In the genomic region with DNA sequence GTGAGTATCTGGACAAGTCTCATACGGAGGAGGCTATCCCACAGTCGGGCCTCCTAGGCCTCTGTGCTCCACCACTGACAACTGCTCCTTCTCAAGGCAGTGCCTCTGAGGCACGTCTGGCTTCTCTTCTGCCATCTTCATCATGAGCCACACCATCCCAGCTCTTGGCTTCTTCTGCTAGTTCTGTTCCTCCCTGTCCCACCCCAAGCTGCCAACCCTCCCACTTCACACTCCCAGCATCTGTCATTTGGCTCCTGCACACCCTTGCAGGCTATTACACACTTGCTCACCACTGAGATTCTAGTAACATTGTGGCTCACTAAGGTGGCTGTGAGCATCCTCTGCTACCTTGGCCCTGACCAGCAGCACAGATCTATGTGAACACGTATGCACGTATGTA, we compare ENCODE assay signal across 28 mouse cellular contexts.
A peak's percentile ranks its signal among the peaks of the same experiment; 100 is the strongest.
DNase-seq lines count a peak whose midpoint lies in the region; ATAC-seq and TF ChIP-seq lines count a peak whose summit lies in the region.
"Had no signal": no experiment of that assay in that cellular context is flagged by ENCODE, and none has a peak within 500 bp of the region (broad histone marks: within the 10 kb centered on the region; RNA-seq: fewer than 3 reads in every experiment).

No protein-coding gene starts in this region.

- no peak overlapping the region for H3K4me3 ChIP-seq in lung, postnatal 0 days (ENCODE audit: low read depth, low read length)
- H3K4me3 ChIP-seq: erythroblast, embryonic 14.5 days; hindbrain, embryonic 10.5 days; hindbrain, embryonic 15.5 days; limb, embryonic 13.5 days; lung, embryonic 15.5 days; midbrain, embryonic 10.5 days had no signal

- H3K27me3 ChIP-seq in lung, postnatal 0 days (replicated peaks; ENCODE audit: insufficient read depth, low read length), result no peaks in the 10 kb centered on the region
- H3K27me3 ChIP-seq: hindbrain, embryonic 15.5 days; lung, embryonic 15.5 days had no signal

- no peak for TF ChIP-seq EP300 in lung, postnatal 0 days (IDR thresholded peaks at IDR 0.05)

- H3K4me1 ChIP-seq in lung, postnatal 0 days (ENCODE audit: insufficient read depth, low read depth, low read length), result no peaks in the 10 kb centered on the region
- H3K4me1 ChIP-seq: hindbrain, embryonic 10.5 days; hindbrain, embryonic 15.5 days; limb, embryonic 13.5 days; lung, embryonic 15.5 days; midbrain, embryonic 10.5 days had no signal

- WGBS in lung, postnatal 0 days, result 74% methylated on average over 5 of the region's 5 CpGs

- TF ChIP-seq CTCF in lung, postnatal 0 days (IDR thresholded peaks at IDR 0.05), result no peak

- no peak overlapping the region for H3K9ac ChIP-seq in lung, postnatal 0 days (replicated peaks; ENCODE audit: low read depth)
- H3K9ac ChIP-seq: hindbrain, embryonic 15.5 days; limb, embryonic 13.5 days; lung, embryonic 15.5 days had no signal

- H3K9me3 ChIP-seq in lung, postnatal 0 days (ENCODE audit: low read length), result no peaks in the 10 kb centered on the region
- H3K9me3 ChIP-seq: hindbrain, embryonic 10.5 days; hindbrain, embryonic 15.5 days; limb, embryonic 13.5 days; lung, embryonic 15.5 days; midbrain, embryonic 10.5 days had no signal

- ATAC-seq in lung, postnatal 0 days, result no peak
- ATAC-seq: forebrain, embryonic 16.5 days; inflammation-experienced regulatory T-cells, adult 6 months; midbrain, embryonic 16.5 days had no signal

- DNase-seq in right cerebral cortex, adult 18-20 months, result peak; percentile 10
- no peak for DNase-seq in right cerebral cortex, postnatal 10 days (ENCODE audit: low spot score in 2 of 2)
- peak; percentile 52 to 70 for DNase-seq in layer of hippocampus, adult 18-20 months (ENCODE audit: low spot score in 2 of 2)
- DNase-seq in layer of hippocampus, adult 9-10 months (ENCODE audit: low spot score), result peak; percentile 8
- DNase-seq in layer of hippocampus, postnatal 36 days, result peak; percentile 55 to 62
- DNase-seq in lung, postnatal 10 days, result no peak
- DNase-seq in lung, postnatal 0 days (ENCODE audit: low spot score), result no peak
- DNase-seq: adrenal gland, adult 2 months; adrenal gland, postnatal 36 days; B cell, adult 2 months; cerebellum, adult 2 months; cerebellum, postnatal 14 days; heart, postnatal 14 days; kidney, adult 11 months; kidney, postnatal 25 days; spleen, adult 18-20 months; thymus, postnatal 4 days had no signal

- H3K36me3 ChIP-seq in lung, postnatal 0 days (ENCODE audit: insufficient read depth, low read length), result no peaks in the 10 kb centered on the region
- H3K36me3 ChIP-seq: hindbrain, embryonic 10.5 days; hindbrain, embryonic 15.5 days; limb, embryonic 13.5 days; lung, embryonic 15.5 days; midbrain, embryonic 10.5 days had no signal

- H3K4me2 ChIP-seq in lung, postnatal 0 days (replicated peaks; ENCODE audit: low read depth, low read length), result no peak overlapping the region
- H3K4me2 ChIP-seq: hindbrain, embryonic 15.5 days; limb, embryonic 13.5 days; liver, embryonic 11.5 days; lung, embryonic 15.5 days had no signal

- H3K27ac ChIP-seq in lung, postnatal 0 days (ENCODE audit: low read length), result no peak overlapping the region
- H3K27ac ChIP-seq: hindbrain, embryonic 10.5 days; hindbrain, embryonic 15.5 days; limb, embryonic 13.5 days; lung, embryonic 15.5 days; macrophage; midbrain, embryonic 10.5 days had no signal

Comparison
In these comparisons a context has a peak if more than half of its experiments do, and no peak if none do; other contexts are left out.
1. DNase-seq: peak in right cerebral cortex, adult 18-20 months (single experiment), layer of hippocampus, adult 18-20 months (2 of 2), layer of hippocampus, adult 9-10 months (single experiment) and layer of hippocampus, postnatal 36 days (2 of 2); none in right cerebral cortex, postnatal 10 days (0 of 2), lung, postnatal 10 days (single experiment) and lung, postnatal 0 days (single experiment).